Mouse (Mus musculus) B cell, adult 2 months (primary cell): Measurements from ENCODE around the gene Sptbn1.
A peak's percentile ranks its signal among the peaks of the same experiment; 100 is the strongest.

ENCODE experiments used
- DNase-seq, 2 experiments: peaks; one replicate each; pipeline ENCODE4 v3.0.0; 2022

Gene Sptbn1

GRCm38 (mm10) chr11:30165861-30166550 is 102.0 kb downstream of the Sptbn1 start:
- DNase-seq: no peak

- DNase-seq: no peak
These were observed 103.3 kb downstream of the Sptbn1 start for GRCm38 (mm10) chr11:30164515-30165214.

GRCm38 (mm10) chr11:30163870-30164269 is 104.1 kb downstream of the Sptbn1 start:
- no peak for DNase-seq

GRCm38 (mm10) chr11:30163081-30163480 is 104.9 kb downstream of the Sptbn1 start:
- DNase-seq: no peak

- DNase-seq: no peak
These were observed 106.2 kb downstream of the Sptbn1 start for GRCm38 (mm10) chr11:30161744-30162143.

- DNase-seq: no peak
These were observed 106.8 kb downstream of the Sptbn1 start for GRCm38 (mm10) chr11:30161173-30161650.

GRCm38 (mm10) chr11:30160625-30161172 is 107.3 kb downstream of the Sptbn1 start:
- no peak for DNase-seq

GRCm38 (mm10) chr11:30159545-30160255 is 108.3 kb downstream of the Sptbn1 start:
- DNase-seq: no peak

- DNase-seq: no peak
These were observed 109.8 kb downstream of the Sptbn1 start for GRCm38 (mm10) chr11:30158028-30158700.

- DNase-seq: no peak
These were observed 112.1 kb downstream of the Sptbn1 start for GRCm38 (mm10) chr11:30155887-30156286.

- no peak for DNase-seq
These were observed 113.0 kb downstream of the Sptbn1 start for GRCm38 (mm10) chr11:30154980-30155379.

- no peak for DNase-seq
These were observed 119.1 kb downstream of the Sptbn1 start for GRCm38 (mm10) chr11:30148888-30149287.

- peak; percentile 52 to 68 for DNase-seq
These were observed 119.6 kb downstream of the Sptbn1 start for GRCm38 (mm10) chr11:30148378-30148777.

- DNase-seq: peak; percentile 20 to 24
These were observed 120.1 kb downstream of the Sptbn1 start for GRCm38 (mm10) chr11:30147882-30148281.

GRCm38 (mm10) chr11:30143090-30143489 is 124.9 kb downstream of the Sptbn1 start:
- no peak for DNase-seq

- DNase-seq: no peak
These were observed 128.7 kb downstream of the Sptbn1 start for GRCm38 (mm10) chr11:30139165-30139826.

GRCm38 (mm10) chr11:30137081-30137480 is 130.9 kb downstream of the Sptbn1 start:
- no peak for DNase-seq

GRCm38 (mm10) chr11:30134058-30134457 is 133.9 kb downstream of the Sptbn1 start:
- DNase-seq: no peak

- DNase-seq: no peak
These were observed 135.4 kb downstream of the Sptbn1 start for GRCm38 (mm10) chr11:30132581-30132980.

GRCm38 (mm10) chr11:30131640-30132039 is 136.3 kb downstream of the Sptbn1 start:
- no peak for DNase-seq

- no peak for DNase-seq
These were observed 138.6 kb downstream of the Sptbn1 start for GRCm38 (mm10) chr11:30129339-30129738.

GRCm38 (mm10) chr11:30126840-30127239 is 141.1 kb downstream of the Sptbn1 start:
- DNase-seq: no peak
